Mouse (Mus musculus): ENCODE results near the gene Lpar6.

Gene Lpar6

DNA sequence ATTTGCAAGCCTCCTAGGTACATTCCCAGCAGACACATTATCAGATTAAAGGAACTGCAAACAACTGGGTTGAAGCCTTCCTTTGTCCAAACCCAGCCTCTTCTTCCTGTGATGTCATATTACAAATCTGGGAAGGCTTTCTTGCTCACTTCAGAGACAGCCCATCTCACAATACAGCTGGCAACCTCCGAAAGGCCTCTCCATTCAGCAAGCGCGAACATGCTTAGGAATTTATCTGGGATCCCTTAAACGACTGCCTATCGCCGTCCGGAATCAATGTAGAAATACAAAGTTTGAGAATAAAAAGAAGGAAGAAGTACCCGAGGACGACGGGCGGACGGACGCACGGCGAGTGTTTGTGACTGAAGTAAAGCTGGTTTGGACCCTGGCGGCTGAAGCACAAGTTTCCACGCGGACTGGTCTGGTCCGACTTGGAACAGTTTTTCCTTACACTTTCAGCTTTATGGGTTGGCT is at the start of gene Lpar6:
Gene Lpar6, plus strand, starts transcription at position 48 of the 474 bp plus-strand sequence.
- peak; percentile 72 for DNase-seq (ENCODE audit: low read depth)

DNA sequence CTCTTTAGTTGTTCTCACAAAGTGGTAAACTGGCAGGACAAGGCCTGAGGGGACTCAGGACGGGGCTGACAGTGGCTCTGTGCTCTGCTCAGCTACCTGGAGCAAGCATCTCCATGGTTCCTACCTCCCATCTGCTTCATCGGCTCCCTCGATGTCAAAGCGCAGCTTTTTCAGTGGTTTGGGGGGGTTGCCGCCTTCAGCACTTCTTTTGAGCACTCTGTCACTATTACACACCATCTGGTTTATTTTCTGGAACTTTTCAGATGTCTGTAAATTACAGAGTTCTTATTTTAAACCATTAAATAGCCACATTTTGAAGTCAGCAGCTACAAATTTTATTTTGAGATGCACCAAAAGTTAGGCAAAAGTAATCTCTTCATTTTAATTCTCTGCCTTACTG is 38.6 kb upstream of the Lpar6 start:
- no peak for DNase-seq (ENCODE audit: low read depth)

DNA sequence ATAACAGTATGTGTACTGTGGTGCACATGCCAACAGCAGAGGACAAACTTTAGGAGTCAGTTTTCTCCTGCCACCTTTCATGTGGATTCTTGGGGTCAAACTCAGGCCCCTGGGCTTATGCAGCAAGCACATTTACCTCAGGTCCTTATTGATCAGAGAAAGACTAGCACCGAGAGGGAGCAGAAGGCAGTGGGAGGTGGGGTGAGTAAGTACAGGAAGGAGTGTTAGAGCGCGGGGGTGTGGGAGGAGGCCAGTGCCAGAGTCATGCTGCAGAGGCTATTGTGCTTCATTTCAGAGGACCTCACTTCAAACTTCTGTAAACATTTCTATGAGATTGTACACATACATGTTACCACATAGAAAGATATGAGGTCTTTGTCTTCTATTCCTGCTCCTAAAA is 36.2 kb upstream of the Lpar6 start:
- DNase-seq (ENCODE audit: low read depth), result no peak

DNA sequence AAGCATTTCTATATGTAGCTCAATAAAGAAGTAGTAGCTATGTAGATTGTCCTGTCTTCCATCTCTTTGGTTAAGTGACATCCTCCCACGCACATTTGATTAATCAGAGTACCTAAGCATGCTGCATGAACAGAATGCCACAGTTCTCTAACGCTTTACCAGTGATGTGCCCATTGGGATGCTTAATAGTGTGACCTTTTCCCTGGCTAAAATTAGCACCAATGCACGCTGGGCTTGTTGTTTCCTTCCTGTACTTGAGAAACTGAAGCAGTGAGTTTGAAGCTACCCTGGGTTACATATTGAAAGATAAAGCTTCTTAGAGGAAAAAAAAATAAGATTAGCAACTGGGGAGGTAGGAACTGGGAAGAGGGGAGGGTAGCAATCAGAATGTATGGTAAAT is 33.7 kb upstream of the Lpar6 start:
- no peak for DNase-seq (ENCODE audit: low read depth)

DNA sequence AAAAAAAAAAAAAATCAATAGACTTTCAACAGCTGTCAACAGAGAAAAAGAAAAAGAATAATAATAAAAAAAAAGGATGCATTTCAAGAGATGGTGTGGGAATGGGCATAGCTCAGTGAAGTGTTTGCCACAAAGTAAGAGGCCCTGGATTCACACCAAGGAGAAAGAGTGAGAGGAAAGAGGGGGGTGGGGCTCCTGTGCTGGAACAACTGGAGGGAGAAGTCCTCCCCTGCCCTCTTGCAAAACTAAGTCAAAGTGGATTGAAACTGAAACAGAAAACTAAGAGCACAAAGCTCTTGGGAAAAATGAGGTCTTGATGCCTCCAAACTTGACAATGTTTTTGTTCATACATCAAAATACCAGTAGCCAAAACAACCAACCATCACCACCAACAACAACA is 28.4 kb upstream of the Lpar6 start:
- DNase-seq (ENCODE audit: low read depth), result peak; percentile 46

DNA sequence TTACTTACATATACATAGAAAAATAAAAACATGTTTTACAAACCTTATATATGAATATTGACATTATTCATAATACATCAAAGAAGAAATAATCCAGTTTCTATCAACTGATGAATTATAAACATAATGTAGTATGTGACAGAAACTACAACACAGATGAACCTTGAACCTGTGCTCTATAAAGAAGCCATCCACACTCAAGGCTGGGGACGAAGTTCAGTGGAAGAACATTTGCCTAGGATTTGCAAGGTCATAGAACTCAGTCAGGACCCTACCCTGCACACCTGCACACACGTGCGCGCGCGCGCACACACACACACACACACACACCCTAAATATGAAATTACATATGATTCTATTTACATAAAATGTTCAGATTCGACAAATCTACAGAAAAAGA is 27.5 kb upstream of the Lpar6 start:
- DNase-seq (ENCODE audit: low read depth), result no peak

DNA sequence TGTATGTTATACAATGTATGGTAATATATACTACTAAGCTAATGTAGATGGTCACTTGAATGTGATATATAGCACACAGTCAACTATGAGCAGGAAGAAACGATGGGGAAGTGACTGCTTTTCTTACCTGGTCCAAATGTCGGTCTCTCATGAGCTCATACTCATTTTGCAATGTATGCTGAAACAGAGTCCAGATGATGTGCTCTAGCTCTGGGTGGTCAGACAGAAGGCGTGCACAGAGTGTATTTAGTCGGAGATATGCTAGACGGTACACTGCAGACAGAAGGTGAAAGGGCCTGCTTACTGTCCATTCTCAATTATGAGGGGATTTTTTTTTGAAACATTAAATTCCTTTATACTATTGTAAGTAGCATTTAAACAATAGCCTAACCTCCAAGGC is 26.2 kb upstream of the Lpar6 start:
- no peak for DNase-seq (ENCODE audit: low read depth)

DNA sequence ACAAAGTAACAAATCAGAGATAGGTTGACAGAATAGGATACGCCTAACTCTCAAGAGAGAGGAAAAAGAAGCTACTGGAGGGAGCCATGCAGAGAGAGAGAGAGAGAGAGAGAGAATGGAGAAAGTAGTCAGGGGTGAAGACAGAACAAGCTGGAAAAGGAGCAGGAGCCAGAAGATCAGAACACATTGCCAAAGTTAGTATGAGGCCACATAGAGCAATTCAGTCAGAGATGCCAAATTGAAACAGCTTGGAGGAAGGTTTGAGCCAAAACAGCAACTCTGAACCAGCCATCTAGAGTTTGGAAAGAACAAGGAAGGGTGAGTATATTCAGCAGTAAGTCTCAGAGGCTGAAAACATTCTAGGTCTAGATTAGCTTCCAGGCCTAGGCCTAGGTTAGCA is 20.6 kb upstream of the Lpar6 start:
- DNase-seq (ENCODE audit: low read depth), result no peak

DNA sequence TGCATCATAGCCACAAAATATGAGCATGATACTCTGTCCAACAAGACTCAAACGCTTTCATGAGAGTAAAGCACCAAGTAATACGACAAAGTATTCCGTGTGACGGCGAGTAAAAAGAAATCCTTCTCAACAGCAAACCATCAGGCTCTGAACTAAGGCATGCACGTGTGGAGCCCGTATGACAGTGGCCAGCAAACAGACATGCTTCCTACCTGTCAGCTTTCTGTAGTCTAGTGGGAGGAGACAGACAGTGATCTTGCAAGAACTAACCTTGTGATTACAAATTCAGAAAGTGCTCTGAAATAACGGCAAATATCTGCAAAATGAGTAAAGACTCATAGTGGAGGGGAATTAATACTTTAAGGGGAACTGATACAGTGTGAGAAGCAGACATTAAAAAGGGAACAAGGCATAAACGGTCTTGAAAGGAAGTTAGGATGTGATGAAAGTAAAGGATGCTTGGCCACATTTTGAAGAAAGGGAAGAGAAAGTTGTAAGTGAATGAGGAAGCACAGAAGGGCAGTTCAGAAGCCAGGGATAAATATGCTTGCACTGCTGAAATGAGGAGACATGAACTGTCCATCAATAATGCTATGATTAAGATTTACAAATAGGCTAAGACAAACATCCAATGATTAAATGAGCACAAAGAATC is 15.3 kb upstream of the Lpar6 start:
- no peak for DNase-seq (ENCODE audit: low read depth)

DNA sequence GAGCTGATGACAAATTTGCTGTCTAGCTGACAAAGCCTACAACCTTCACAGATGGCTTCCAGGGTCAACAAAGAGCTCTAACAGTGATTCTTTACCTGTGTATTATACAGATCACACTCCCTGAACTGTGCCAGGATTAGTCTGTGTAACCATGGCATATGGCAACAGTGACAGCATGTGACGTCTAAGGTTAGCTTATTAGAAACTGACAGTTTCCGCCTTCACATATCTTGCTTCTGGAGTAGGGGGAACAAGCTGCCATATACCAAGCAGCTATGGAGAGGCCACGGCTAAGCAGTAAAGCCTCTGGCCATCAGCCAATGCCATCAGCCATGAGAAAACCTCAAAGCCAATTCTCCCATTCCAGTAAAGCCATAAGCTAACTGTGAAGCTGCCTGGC is 11.3 kb upstream of the Lpar6 start:
- no peak for DNase-seq (ENCODE audit: low read depth)

DNA sequence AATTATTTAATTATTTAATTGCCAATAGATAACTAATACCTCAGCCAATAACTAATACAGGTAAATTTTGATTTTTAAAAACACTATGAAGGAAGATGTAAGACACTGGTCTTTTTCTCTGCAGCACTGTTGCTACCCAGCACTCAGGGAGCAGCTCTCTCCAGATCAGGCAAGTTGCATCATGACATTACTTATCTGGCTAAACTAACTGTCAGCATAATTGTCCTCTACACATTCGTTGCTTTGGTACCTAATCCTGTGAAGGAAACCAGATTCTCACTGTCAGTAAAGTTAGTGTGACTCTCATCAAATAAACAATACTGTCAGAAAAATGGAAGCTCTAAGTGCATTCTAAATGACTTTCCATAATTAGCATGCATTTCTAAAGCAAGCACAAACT is 10.8 kb upstream of the Lpar6 start:
- DNase-seq (ENCODE audit: low read depth), result no peak

DNA sequence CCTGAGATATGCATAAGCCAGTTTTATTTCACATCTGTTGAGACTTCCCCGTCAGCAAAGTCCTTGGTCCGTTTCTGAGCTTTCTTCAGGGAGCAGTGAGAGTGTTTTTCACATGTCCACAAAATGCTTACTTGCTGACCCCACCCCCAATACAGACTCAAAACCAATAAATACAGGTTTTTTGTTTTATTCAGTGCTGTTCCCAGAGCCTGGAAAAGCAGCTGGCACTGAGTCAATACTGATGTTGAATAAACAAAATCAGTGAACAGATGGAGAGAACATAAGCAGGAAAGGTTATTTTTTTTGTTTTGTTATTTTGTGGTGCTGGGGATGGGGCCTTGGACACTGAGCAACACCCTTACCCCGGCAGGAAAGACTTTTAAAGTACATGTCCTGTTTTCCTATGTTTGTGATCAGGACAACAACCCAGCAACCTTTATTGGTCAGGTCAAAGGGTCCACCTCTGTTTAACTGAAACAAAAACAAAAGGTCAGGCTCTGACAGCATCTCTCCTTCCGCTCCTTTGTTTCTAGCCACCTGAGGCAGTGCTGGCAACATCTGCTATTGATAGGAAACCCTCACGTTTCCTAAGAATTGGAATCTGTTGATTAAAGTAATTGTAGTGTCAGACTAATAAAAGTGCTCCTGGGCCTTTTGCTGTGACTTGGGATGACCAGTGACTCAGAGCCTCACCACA is 6.3 kb upstream of the Lpar6 start:
- DNase-seq (ENCODE audit: low read depth), result no peak

DNA sequence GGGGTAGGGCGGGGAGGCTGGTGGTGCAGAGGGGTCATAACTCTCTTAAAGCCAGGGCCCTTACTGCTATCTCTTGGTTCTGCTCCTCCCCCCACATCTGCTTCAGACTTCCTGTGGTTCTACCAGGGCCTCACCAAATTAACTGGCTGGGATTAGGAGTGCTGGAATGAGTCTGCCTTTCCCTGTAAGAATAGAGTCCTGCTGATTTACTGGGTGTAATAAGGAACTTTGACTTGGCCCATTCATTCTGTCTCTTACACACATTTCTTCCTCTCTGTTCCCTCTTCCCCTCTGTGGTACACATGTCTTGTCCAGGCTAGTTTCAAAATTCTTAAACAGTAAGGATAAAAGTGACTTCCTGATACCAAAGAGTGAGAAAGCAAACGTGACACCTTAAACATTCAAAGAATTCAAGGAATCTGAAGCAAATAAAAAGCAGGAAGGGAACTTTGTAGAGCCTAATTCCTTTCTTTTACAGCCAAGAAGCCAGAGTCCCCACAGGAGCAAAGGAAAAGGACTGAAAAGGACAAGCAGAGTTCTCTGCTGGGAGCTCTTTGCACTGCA is 3.1 kb upstream of the Lpar6 start:
- peak; percentile 25 for DNase-seq (ENCODE audit: low read depth)

DNA sequence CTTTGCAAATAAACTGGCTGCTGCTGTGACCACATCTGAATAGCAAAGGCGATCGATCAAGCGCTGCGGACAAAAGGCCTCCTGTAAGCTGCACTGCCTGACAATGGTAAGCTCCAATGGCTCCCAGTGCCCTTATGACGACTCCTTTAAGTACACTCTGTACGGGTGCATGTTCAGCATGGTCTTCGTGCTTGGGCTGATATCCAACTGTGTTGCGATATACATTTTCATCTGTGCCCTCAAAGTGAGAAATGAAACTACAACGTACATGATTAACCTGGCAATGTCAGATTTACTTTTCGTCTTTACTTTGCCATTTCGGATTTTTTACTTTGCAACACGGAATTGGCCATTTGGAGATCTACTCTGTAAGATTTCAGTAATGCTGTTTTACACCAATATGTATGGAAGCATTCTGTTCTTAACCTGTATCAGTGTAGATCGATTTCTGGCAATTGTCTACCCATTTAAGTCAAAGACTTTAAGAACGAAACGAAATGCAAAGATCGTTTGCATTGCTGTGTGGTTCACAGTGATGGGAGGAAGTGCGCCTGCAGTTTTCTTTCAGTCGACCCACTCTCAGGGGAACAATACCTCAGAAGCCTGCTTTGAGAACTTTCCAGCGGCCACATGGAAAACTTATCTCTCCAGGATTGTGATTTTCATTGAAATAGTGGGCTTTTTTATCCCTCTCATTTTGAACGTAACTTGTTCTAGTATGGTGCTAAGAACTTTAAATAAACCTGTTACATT is 979 bp downstream of the Lpar6 start:
- peak; percentile 66 for DNase-seq (ENCODE audit: low read depth)

DNA sequence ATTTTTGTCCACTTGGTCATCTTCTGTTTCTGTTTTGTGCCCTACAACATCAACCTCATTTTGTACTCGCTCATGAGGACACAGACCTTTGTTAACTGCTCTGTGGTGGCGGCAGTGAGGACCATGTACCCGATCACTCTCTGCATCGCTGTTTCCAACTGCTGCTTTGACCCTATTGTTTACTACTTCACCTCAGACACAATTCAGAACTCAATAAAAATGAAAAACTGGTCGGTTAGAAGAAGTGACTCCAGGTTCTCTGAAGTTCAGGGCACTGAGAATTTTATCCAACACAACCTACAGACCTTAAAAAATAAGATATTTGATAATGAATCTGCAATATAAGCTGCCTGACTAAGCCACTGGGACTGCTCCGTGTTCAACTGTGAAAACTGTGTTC is 1.6 kb downstream of the Lpar6 start:
- DNase-seq (ENCODE audit: low read depth), result peak; percentile 38

DNA sequence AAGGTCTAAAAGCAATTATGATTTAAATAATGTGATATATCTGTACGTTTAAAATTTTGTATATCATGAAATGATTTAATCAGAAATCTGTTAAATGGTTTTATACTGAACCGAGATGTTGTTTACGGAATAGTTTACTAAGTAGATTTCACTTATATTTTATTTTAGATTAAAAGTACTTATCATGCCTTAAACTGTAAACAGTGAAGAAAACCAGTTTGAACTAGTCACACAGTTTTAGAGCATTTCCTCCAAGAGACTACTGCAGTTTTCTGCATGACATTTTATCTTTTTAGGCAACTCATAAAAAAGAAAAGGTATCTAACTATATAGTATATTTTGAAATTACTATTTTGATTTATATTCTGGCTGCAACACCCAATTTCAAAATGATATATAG is 2.2 kb downstream of the Lpar6 start:
- DNase-seq (ENCODE audit: low read depth), result no peak

DNA sequence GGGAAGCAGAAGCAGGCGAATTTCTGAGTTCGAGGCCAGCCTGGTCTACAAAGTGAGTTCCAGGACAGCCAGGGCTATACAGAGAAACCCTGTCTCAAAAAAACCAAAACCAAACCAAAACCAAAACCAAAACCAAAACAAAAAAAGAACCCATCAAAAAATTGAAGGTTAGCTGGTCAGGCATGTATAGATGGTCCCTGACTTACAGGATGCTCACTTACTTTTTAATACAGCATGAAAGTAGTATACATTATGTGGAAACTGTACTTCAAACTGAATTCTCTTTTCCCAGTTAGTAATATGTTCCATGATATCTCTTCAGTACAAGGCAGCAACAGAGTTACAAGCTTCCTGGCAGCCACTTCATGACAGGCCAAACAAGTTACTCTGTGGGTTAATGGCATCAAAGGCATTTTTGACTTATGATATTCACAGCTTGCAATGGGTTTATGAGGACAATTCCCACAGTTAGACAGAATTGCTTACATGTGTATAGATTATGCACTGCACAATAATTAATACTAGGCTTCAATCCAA is 6.4 kb downstream of the Lpar6 start:
- no peak for DNase-seq (ENCODE audit: low read depth)

DNA sequence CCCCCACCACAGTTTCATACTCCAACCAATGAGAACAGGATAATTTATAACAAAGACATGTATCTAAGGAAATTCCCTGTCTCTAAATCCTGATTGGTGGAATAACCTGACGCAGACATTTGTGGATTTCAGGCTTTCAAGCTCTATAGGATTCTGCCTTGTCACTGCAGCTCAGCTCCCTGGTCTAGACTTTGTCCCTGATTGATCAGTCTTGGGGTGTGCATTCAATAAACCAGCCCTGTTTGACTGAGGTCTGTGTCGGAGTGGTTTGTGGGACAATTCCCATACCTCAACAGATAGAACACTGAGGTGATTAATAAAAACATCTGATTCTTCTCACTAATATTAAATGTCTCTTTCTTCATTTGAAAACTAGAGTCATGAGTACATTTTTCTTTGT is 12.4 kb downstream of the Lpar6 start:
- DNase-seq (ENCODE audit: low read depth), result no peak

DNA sequence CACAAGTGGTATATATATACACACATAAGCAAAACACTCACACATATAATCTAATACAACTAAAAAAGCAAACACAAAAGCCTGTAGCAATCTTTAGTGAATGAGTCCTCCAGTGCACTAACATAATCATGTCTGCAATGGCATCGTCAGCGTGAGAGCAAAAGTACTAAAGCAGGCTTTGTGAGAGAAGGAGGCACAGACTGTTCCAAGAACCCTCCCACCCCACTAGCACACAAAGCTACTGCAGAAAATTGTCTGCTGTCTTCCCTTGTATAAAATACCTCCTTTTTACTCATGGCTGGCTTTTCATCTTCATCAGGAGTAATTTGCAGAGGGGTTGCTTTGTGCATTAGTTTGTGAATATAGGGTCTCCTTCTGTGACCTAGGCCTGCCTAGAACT is 14.6 kb downstream of the Lpar6 start:
- no peak for DNase-seq (ENCODE audit: low read depth)

DNA sequence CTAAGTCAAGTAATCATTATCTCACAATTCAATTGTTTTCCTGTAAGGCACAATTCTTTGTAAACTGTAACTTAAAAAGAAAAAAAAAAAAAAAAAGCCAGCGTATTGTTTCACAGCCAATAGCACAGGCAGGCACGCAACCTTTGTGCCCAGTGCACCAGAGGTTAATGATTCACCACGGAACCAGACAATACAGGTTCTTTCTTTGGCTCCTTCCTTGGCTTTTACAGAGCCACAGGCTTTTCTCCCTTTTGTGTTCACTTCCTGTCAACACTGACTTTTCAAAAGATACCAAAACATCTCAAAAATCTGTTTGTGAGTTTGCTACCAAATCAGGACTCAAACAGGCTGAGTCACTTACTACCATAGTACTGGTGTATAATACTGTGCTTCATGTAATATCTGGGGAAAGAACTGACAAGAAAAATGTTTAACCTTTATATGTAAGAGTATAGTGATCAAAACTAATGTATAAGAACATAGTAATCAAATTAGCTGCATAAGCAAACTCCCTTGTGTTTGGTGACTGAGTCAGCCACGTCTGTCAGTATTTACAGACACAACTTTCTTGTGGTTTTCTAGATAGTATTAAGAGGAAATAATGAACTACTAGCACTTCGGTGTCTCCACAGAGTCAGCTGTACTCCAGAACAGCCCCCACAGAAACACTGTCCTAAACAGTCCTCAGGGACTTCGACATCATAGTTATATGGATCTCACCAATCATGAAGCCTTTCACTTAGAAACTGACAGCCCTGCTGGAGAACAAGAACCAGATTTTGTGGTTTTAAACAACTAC is 16.0 kb downstream of the Lpar6 start:
- DNase-seq (ENCODE audit: low read depth), result no peak

DNA sequence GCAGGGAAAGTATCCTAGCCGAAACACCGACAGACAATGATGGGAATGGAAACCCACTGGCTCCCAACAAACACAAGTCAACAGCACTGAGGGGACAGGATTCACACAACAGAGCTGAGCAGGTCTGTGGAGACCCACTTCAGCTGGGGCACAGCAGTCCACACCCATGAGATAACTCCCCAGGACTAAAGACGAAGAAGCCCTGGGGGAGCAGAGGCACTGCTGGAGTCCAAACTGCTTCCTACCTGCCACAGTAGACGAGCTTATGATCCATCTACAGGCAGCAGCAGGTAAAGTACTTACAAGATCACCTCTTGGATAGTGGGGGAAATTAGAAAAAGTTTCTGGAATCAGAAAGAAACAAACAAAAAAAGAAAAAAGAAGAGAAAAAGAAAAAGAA is 16.7 kb downstream of the Lpar6 start:
- DNase-seq (ENCODE audit: low read depth), result no peak
